Mouse (Mus musculus) Patski (cell line): ENCODE results near the gene Sema6d. TPM values are rescaled to one million over a fixed set of nuclear protein-coding genes. Genes with fewer than 3 reads are reported as not detected.

ENCODE experiments used
- ATAC-seq: fragments of 100-300 bp; one replicate; pipeline ENCODE4 v1.8.0; 2021
- CTCF ChIA-PET: fragments of 350-600 bp; sonication (Branson Sonifier 250); formaldehyde crosslinking; loops from one replicate; lab custom pipeline; 2022; ENCODE audit warnings: inconsistent platforms; lab: Charles Lee
- POLR2A ChIA-PET: fragments of 350-600 bp; sonication (Branson Sonifier 250); formaldehyde crosslinking; loops from one replicate; lab custom pipeline; 2022; ENCODE audit warnings: antibody characterized with exemption, inconsistent platforms; lab: Charles Lee
- DNase-seq: peaks from one replicate; pipeline ENCODE4 v3.0.0-alpha.2; 2011; ENCODE audit warnings: low read depth, low spot score
- H3K27me3 ChIP-seq: fragments of 371-371 bp; one replicate; pipeline ENCODE4 v1.5.1; 2021
- CTCF ChIP-seq: fragments of 100-300 bp; IDR thresholded peaks from one replicate; pipeline ENCODE4 v1.5.1; 2021
- in situ Hi-C: fragments of 300-500 bp; cut with MboI; formaldehyde crosslinking; loops from 3 replicates; pipeline ENCODE4 v1.11.1; 2018; ENCODE audit warnings: low pct_unique_long_range_greater_than_20kb, mixed read lengths
- polyA plus RNA-seq: library from polyadenylated mRNA; unstranded; gene quantifications from one replicate; pipeline ENCODE4 v1.2.3, GENCODE M21; 2021

Sema6d gene
- polyA plus RNA-seq, 1 experiment from 2014 or later, result 2.7 TPM

DNA sequence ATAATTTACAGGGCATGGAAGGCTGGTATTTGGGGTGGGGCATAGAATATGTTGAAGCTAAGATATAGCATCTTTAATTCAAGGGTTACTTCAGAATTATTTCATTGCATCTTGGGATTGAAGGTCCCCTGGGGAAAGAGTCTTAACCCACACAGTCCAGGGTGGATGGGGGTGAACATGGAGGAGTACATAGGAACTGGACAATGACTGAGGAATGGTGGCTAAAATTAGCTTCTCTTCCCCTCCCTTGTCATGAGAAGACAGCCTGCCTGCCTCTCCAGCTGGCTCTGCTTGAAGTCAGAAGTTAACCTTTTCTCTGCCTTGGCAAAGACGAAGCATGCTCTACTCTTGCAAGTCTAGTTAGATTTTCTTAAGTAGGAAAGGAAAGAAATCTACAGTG lies 377.7 kb downstream of the Sema6d start:
- in situ Hi-C loops, result no loop called here
- TF ChIP-seq CTCF, result no peak
- DNase-seq, result no peak
- ATAC-seq, result no peak
- POLR2A ChIA-PET, result no interaction called here
- H3K27me3 ChIP-seq, result no peaks in the 10 kb centered on the region
- CTCF ChIA-PET, result no interaction called here

DNA sequence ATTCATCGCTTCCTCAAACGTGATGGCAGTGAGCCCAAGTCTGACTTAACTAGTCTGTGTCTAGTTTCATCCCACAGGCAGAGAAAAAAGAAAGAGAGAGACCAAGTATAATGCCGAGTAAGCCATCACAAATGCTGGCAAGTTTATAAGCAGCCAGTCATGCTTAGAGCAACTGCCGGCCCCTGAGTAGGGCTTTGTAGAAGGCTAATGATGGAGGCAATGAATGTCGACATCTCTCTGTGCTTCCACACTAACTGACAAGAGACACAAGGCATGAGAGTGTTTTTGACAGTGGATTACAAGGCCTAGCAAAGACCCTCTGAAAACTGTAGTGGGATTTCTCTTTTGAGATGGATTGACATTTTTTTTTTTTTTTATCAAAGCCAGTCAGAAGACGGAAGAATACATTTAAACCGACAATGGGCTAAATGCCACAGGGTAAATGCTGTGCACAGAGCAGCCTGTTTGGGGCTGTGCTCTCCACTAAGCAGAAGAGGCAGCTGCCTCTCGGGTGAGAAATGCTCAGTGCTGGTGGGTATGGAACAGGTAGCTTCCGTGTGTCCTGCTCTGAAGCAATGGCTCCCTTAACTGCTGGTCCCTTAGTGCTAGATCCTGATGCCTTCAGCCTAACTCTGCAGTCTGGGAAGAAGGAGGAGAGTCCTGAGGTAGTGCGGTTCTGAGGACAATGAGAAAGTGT lies 380.7 kb downstream of the Sema6d start:
- no peak for TF ChIP-seq CTCF
- DNase-seq, result no peak
- no peak for ATAC-seq
- POLR2A ChIA-PET, result interaction anchor here (0.7 kb wide), 1 partner anchor 155 kb away, joined by 3 read pairs; no protein-coding TSS in a partner anchor
- in situ Hi-C loops, result no loop called here
- CTCF ChIA-PET, result no interaction called here
- H3K27me3 ChIP-seq, result no peaks in the 10 kb centered on the region

GRCm38 (mm10) chr2:124472674-124473507 lies 383.1 kb downstream of the Sema6d start:
- TF ChIP-seq CTCF, result no peak
- CTCF ChIA-PET, result no interaction called here
- in situ Hi-C loops, result no loop called here
- no peak for ATAC-seq
- no peaks in the 10 kb centered on the region for H3K27me3 ChIP-seq
- no peak for DNase-seq
- POLR2A ChIA-PET, result no interaction called here

GRCm38 (mm10) chr2:124477904-124478303 lies 388.1 kb downstream of the Sema6d start:
- no peak for ATAC-seq
- no peak for DNase-seq
- ChIA-PET POLR2A (interaction anchor here (0.6 to 0.7 kb wide), 2 partner anchors 20 to 1715 kb away, joined by 3 to 5 read pairs; no protein-coding TSS in a partner anchor), CTCF (no interaction called here)
- in situ Hi-C loops, result no loop called here
- H3K27me3 ChIP-seq, result no peaks in the 10 kb centered on the region
- no peak for TF ChIP-seq CTCF

DNA sequence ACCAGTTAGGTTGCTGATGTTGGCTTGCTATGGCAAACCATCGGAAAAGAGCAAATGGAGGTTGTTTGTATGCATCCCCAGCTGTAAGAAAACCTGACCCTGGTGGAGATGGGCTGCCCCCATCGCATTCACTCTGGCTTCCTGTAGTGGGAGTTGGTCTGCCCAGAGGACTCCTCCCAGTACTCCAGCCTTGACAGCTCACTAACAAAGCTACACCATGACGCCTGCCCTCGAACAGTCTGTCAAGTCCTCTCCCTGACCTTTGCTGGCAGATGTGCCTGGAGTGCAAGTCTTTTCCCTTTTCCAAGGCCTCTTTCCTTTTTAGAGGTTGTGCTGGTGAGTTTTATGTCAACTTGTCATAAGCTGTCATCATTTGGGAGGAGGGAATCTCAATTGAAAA lies 388.8 kb downstream of the Sema6d start:
- TF ChIP-seq CTCF, result no peak
- ChIA-PET CTCF (no interaction called here), POLR2A (no interaction called here)
- DNase-seq, result no peak
- in situ Hi-C loops, result no loop called here
- no peaks in the 10 kb centered on the region for H3K27me3 ChIP-seq
- no peak for ATAC-seq

DNA sequence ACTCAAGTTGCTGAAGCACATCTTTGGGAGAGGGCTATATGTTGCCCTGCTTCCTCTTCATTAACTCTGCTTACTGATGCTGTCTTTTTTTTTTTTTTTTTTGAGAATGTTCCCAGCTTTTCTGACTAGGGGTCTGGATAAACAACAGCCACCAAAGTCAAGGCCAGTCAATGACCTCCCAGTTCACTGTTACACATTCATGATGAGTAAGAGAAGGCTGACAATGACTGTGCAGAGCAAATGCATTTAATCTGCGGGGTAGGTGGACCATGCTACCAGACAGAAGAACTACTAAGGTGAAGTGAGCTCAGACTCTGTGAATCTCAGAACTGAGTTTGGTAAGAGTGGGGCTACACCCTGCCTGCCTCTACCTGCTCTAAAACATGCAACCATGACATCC lies 396.0 kb downstream of the Sema6d start:
- peak; percentile 27 for DNase-seq
- ATAC-seq, result no peak
- CTCF ChIA-PET, result interaction anchor here (1.3 kb wide), 1 partner anchor 28 kb away, joined by 3 read pairs; no protein-coding TSS in a partner anchor
- POLR2A ChIA-PET, result no interaction called here
- in situ Hi-C loops, result no loop called here
- no peak for TF ChIP-seq CTCF
- H3K27me3 ChIP-seq, result no peaks in the 10 kb centered on the region

- ChIA-PET CTCF (interaction anchor here (2.2 kb wide), 1 partner anchor 9 kb away, joined by 9 read pairs; no protein-coding TSS in a partner anchor), POLR2A (no interaction called here)
- TF ChIP-seq CTCF, result no peak
- no peaks in the 10 kb centered on the region for H3K27me3 ChIP-seq
- in situ Hi-C loops, result no loop called here
- DNase-seq (no peak), ATAC-seq (no peak)
Measured at GRCm38 (mm10) chr2:124490010-124490801, 400.4 kb downstream of the Sema6d start.

GRCm38 (mm10) chr2:124495751-124496150 lies 406.0 kb downstream of the Sema6d start:
- no peaks in the 10 kb centered on the region for H3K27me3 ChIP-seq
- ATAC-seq (no peak), DNase-seq (no peak)
- CTCF ChIA-PET, result no interaction called here
- TF ChIP-seq CTCF, result no peak
- POLR2A ChIA-PET, result no interaction called here
- in situ Hi-C loops, result no loop called here

DNA sequence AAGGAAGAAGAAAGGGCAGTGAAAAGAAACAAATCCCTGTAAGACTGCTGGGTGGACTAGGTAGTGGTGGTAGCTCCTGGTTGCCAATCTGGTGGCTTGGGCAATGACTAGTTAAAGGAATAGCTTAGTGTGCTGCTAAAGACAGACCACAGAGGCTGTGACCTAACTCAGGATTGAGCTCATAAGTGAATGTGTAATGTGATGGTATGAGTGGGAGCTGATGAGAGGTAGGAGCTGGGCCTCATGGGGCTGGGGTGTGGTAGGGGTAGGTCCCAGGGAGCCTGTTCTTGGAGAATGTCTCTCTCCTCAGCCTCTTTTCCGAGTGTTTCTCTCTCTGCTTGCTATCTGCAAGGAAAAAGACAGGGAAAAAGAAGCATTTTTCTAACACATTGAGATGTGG lies 409.9 kb downstream of the Sema6d start:
- CTCF ChIA-PET, result interaction anchor here (1.1 to 2.8 kb wide), 3 partner anchors 10 to 16 kb away, joined by 3 to 9 read pairs (median 6); no protein-coding TSS in a partner anchor
- POLR2A ChIA-PET, result no interaction called here
- peak; percentile 88 for ATAC-seq
- DNase-seq, result no peak
- no peak for TF ChIP-seq CTCF
- in situ Hi-C loops, result no loop called here
- no peaks in the 10 kb centered on the region for H3K27me3 ChIP-seq

DNA sequence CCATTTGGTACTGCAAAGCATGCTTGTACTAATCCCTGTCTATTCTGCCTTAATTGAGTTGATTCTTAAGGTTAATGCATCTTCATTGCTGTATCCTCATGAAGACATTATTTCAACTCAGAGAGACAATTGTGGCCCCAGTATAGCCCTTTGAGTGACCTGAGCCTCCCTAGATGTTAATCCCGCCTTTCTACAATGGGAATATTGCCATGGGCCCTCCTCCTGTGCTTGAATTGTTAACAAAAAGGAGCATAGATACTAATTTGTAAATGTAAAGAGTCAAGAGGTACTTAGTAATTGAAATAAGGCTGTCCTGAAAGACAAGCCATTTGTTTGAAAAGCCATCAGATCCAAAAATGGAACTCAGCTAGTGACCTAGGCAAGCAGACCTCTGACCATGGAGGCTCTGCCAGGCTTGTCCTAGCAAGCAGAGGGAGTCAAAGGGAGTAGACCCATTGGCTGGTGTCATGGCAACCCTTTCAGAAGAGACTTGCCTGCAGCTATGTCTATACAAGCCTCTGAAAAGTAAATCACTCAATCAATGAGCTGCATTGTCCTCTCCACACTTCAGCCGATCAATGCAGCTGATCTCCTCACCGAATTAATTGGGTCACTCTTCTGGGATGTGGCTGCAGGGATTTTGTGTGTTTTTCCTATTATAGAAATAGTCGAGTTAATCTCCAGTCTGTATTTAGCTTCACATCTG lies 416.2 kb downstream of the Sema6d start:
- no peak for ATAC-seq

More for the DNA sequence above, 416.2 kb downstream of the Sema6d start:
- ChIA-PET CTCF (no interaction called here), POLR2A (interaction anchor here (0.6 kb wide), 1 partner anchor 86 kb away, joined by 3 read pairs; no protein-coding TSS in a partner anchor)
- no peaks in the 10 kb centered on the region for H3K27me3 ChIP-seq
- TF ChIP-seq CTCF, result no peak
- no peak for DNase-seq
- in situ Hi-C loops, result no loop called here
